Mouse (Mus musculus) ES-Bruce4 (cell line): ENCODE results near the gene Rere. TPM values are rescaled to one million over a fixed set of nuclear protein-coding genes. Genes with fewer than 3 reads are reported as not detected.

Experiments used
- H3K27ac ChIP-seq: 2 replicates; pipeline ENCODE4 v1.5.1; 2012; ENCODE audit warnings: low read length, inconsistent platforms; ENCODE audit not compliant: insufficient read depth
- H3K27me3 ChIP-seq: 2 replicates; pipeline ENCODE4 v1.6.1; 2012; ENCODE audit warnings: mild to moderate bottlenecking, low read length, inconsistent platforms; ENCODE audit not compliant: control insufficient read depth, poor library complexity, insufficient read depth, severe bottlenecking
- H3K36me3 ChIP-seq: 2 replicates; pipeline ENCODE4 v1.6.1; 2012; ENCODE audit warnings: inconsistent platforms, mild to moderate bottlenecking, low read length, moderate library complexity; ENCODE audit not compliant: control insufficient read depth, poor library complexity, insufficient read depth, severe bottlenecking
- H3K4me1 ChIP-seq: one replicate; pipeline ENCODE4 v1.8.1; 2011; ENCODE audit warnings: low read length; ENCODE audit not compliant: control insufficient read depth, insufficient read depth
- H3K4me3 ChIP-seq: 2 replicates; pipeline ENCODE4 v1.5.1; 2011; ENCODE audit warnings: low read depth, mild to moderate bottlenecking, low read length
- H3K9ac ChIP-seq: 2 replicates; pipeline ENCODE4 v1.6.1; 2012; ENCODE audit warnings: low read depth, mild to moderate bottlenecking, inconsistent platforms; ENCODE audit not compliant: poor library complexity, severe bottlenecking
- H3K9me3 ChIP-seq: replicated peaks from 2 replicates; pipeline ENCODE4 v1.6.1; 2012; ENCODE audit warnings: mild to moderate bottlenecking, low read length, inconsistent platforms; ENCODE audit not compliant: control insufficient read depth, poor library complexity, insufficient read depth, severe bottlenecking
- CTCF ChIP-seq: IDR thresholded peaks from one replicate; pipeline ENCODE4 v1.8.1; 2011; ENCODE audit warnings: low read depth, low read length
- EP300 ChIP-seq: IDR thresholded peaks from 2 replicates; pipeline ENCODE4 v1.6.1; 2011; ENCODE audit warnings: low read depth, low read length; ENCODE audit not compliant: insufficient read depth
- POLR2A ChIP-seq: IDR thresholded peaks from one replicate; pipeline ENCODE4 v1.8.1; 2011; ENCODE audit warnings: low read length; ENCODE audit not compliant: insufficient read depth
- polyA plus RNA-seq: library from polyadenylated mRNA; stranded (reverse); fragments of >200 nt; gene quantifications from 2 replicates; pipeline ENCODE4 v1.2.4, GENCODE M21; 2011; ENCODE audit warnings: low read depth; ENCODE audit not compliant: missing spikeins, insufficient read depth, insufficient read length

Rere gene
- polyA plus RNA-seq, 1 experiment, result 77.3 TPM

- H3K4me1 ChIP-seq, result no peaks in the 10 kb centered on the region
- H3K9ac ChIP-seq, result no peak overlapping the region
- H3K27me3 ChIP-seq, result no peaks in the 10 kb centered on the region
- H3K4me3 ChIP-seq, result no peak overlapping the region
- TF ChIP-seq POLR2A, result no peak
- no peak for TF ChIP-seq CTCF
- TF ChIP-seq EP300, result no peak
- H3K27ac ChIP-seq, result no peak overlapping the region
- no peaks in the 10 kb centered on the region for H3K9me3 ChIP-seq
- no peaks in the 10 kb centered on the region for H3K36me3 ChIP-seq
Measured at GRCm38 (mm10) chr4:150433827-150434574, 152.6 kb downstream of the Rere start.

- Histone ChIP-seq H3K4me3 (no peak overlapping the region), H3K36me3 (no peaks in the 10 kb centered on the region), H3K27ac (no peak overlapping the region), H3K27me3 (no peaks in the 10 kb centered on the region), H3K4me1 (no peaks in the 10 kb centered on the region), H3K9ac (no peak overlapping the region), H3K9me3 (no peaks in the 10 kb centered on the region)
- no peak for TF ChIP-seq EP300
Measured at GRCm38 (mm10) chr4:150435590-150435989, 154.1 kb downstream of the Rere start.

- Histone ChIP-seq H3K36me3 (no peaks in the 10 kb centered on the region), H3K9me3 (no peaks in the 10 kb centered on the region), H3K4me1 (no peaks in the 10 kb centered on the region), H3K4me3 (no peak overlapping the region), H3K27ac (no peak overlapping the region), H3K9ac (no peak overlapping the region), H3K27me3 (no peaks in the 10 kb centered on the region)
- no peak for TF ChIP-seq EP300
- no peak for TF ChIP-seq CTCF
- no peak for TF ChIP-seq POLR2A
Measured at GRCm38 (mm10) chr4:150438621-150439020, 157.2 kb downstream of the Rere start.

GRCm38 (mm10) chr4:150441931-150442330, 160.5 kb downstream of the Rere start:
- H3K9me3 ChIP-seq, result no peaks in the 10 kb centered on the region
- TF ChIP-seq CTCF, result no peak
- TF ChIP-seq POLR2A, result no peak
- TF ChIP-seq EP300, result no peak
- peaks cover 8% of the 10 kb centered on the region for H3K4me1 ChIP-seq
- no peaks in the 10 kb centered on the region for H3K27me3 ChIP-seq
- no peaks in the 10 kb centered on the region for H3K36me3 ChIP-seq
- no peak overlapping the region for H3K4me3 ChIP-seq
- H3K27ac ChIP-seq, result no peak overlapping the region
- no peak overlapping the region for H3K9ac ChIP-seq

- H3K4me1 ChIP-seq, result peaks cover 8% of the 10 kb centered on the region
- H3K9me3 ChIP-seq, result no peaks in the 10 kb centered on the region
- H3K36me3 ChIP-seq, result no peaks in the 10 kb centered on the region
- H3K9ac ChIP-seq, result no peak overlapping the region
- no peak for TF ChIP-seq EP300
- TF ChIP-seq CTCF, result no peak
- no peak for TF ChIP-seq POLR2A
- no peak overlapping the region for H3K4me3 ChIP-seq
- no peak overlapping the region for H3K27ac ChIP-seq
- no peaks in the 10 kb centered on the region for H3K27me3 ChIP-seq
Measured at GRCm38 (mm10) chr4:150444068-150444467, 162.6 kb downstream of the Rere start.

- H3K36me3 ChIP-seq, result no peaks in the 10 kb centered on the region
- peak overlapping the region; percentile 92 for H3K27ac ChIP-seq
- H3K4me1 ChIP-seq, result peaks cover 8% of the 10 kb centered on the region
- no peak for TF ChIP-seq POLR2A
- TF ChIP-seq EP300, result peak; percentile 86
- TF ChIP-seq CTCF, result no peak
- no peaks in the 10 kb centered on the region for H3K9me3 ChIP-seq
- no peak overlapping the region for H3K4me3 ChIP-seq
- H3K27me3 ChIP-seq, result no peaks in the 10 kb centered on the region
- H3K9ac ChIP-seq, result no peak overlapping the region
Measured at GRCm38 (mm10) chr4:150446617-150447016, 165.2 kb downstream of the Rere start.
